Mouse (Mus musculus): ENCODE results near the gene Gm10228.
"Not testable (repeated sequence)": the region's sequence is repeated elsewhere in the genome, so short reads cannot be mapped to it uniquely, and the experiment has no call there.

GRCm38 (mm10) chr16:89041372-89041771 is at the start of gene Gm10228:
- not testable (repeated sequence) for TF ChIP-seq CTCF, POLR2A (IDR thresholded peaks at IDR 0.05; ENCODE audit: insufficient read depth, low read depth, low read length)

Data from olfactory bulb, adult 2 months (tissue).